Mouse (Mus musculus): ENCODE measurements around the gene H2al1k. TPM values are rescaled to one million over a fixed set of nuclear protein-coding genes. Genes with fewer than 3 reads are reported as not detected.
"Not testable (repeated sequence)": the region's sequence is repeated elsewhere in the genome, so short reads cannot be mapped to it uniquely, and the experiment has no call there.

The H2al1k gene
- not detected in 2 replicates for polyA plus RNA-seq (2012; rRNA removed)

DNA sequence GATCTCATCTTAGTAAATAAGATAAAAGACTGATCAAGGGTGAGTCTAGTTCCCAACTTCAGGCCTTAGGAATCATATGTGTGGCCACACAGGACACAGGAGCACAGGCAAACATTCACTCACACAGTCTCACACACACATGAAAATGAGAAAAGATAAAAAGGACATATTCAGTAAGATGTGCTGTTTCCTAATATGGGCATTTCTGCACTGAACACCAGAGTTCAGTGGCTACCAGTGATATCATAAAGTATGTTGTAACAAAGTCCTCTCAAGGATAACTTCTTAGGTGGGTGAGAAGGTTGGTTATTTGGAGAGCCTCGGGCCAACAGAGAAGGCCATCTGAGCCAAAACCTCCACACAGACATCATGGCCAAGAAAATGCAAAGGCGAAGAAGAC, at the start of gene H2al1k:
Gene H2al1k, plus strand, starts transcription at position 301 of the 400 bp plus-strand sequence.
- not testable (repeated sequence) for H3K27me3 ChIP-seq (ENCODE audit: control insufficient read depth, insufficient read depth, low read length); H3K4me1 ChIP-seq (ENCODE audit: control insufficient read depth, insufficient read depth, insufficient read length); H3K4me3 ChIP-seq (ENCODE audit: extremely low read depth, insufficient read depth, insufficient read length); DNase-seq (ENCODE audit: low read depth in 1 of 2, low spot score in 2 of 2); H3K36me3 ChIP-seq (ENCODE audit: control insufficient read depth, insufficient read depth, low read length); H3K27ac ChIP-seq (ENCODE audit: insufficient read depth, low read length)
- WGBS: no CpG with 5 or more reads among the region's 2 CpGs

DNA sequence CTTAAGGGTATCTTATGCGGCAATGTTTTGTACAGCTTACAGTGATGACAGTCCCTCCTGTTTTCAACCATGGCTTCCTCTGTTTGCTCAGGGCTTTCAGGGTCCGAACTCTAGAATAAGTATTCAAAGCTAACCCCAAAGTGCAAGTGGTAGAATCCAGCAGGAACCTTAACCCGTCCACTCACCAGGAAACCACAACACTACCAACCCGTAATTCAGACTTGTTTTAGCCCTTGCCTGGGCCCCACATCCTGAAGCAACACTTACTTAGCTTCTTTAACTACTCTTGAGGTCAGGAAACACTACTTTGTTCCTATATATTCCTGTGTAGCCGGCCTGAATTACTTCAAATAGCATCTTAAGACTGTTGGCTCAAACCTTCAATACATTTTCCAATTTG, 47.6 kb upstream of the H2al1k start:
- no peak for DNase-seq (ENCODE audit: low read depth in 1 of 2, low spot score in 2 of 2)
- H3K27me3 ChIP-seq (ENCODE audit: control insufficient read depth, insufficient read depth, low read length): no peaks in the 10 kb centered on the region
- WGBS: 52% methylated on average over 5 of the region's 5 CpGs
- no peaks in the 10 kb centered on the region for H3K36me3 ChIP-seq (ENCODE audit: control insufficient read depth, insufficient read depth, low read length)
- no peak overlapping the region for H3K27ac ChIP-seq (ENCODE audit: insufficient read depth, low read length)
- H3K4me3 ChIP-seq (ENCODE audit: extremely low read depth, insufficient read depth, insufficient read length): no peak overlapping the region
- TF ChIP-seq CTCF (IDR thresholded peaks at IDR 0.05; ENCODE audit: extremely low read depth, insufficient read depth, insufficient read length, insufficient replicate concordance) (no peak), POLR2A (IDR thresholded peaks at IDR 0.05; ENCODE audit: low read depth, low read length) (no peak)
- H3K4me1 ChIP-seq (ENCODE audit: control insufficient read depth, insufficient read depth, insufficient read length): no peaks in the 10 kb centered on the region

DNA sequence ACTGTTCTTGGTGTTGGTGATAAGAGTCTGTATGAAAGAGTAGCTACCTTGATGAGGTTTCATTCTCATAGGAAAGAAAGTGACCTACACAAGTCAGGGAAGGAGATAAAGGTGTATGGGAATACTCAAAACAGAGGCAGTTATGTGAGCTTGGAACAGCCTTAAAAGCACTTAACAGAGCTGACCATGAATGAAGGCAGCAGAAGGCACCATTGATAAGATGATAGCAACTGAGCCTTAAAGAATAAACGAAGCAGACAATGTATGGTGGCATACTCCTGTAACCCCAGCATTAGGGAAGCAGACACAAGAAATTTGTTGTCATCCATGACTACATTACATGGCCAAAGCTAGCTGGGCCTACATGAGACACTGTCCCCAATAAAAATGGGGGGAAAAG, 47.0 kb upstream of the H2al1k start:
- Histone ChIP-seq H3K27ac (ENCODE audit: insufficient read depth, low read length) (no peak overlapping the region), H3K36me3 (ENCODE audit: control insufficient read depth, insufficient read depth, low read length) (no peaks in the 10 kb centered on the region), H3K4me3 (ENCODE audit: extremely low read depth, insufficient read depth, insufficient read length) (no peak overlapping the region), H3K27me3 (ENCODE audit: control insufficient read depth, insufficient read depth, low read length) (no peaks in the 10 kb centered on the region), H3K4me1 (ENCODE audit: control insufficient read depth, insufficient read depth, insufficient read length) (no peaks in the 10 kb centered on the region)
- TF ChIP-seq CTCF (IDR thresholded peaks at IDR 0.05; ENCODE audit: extremely low read depth, insufficient read depth, insufficient read length, insufficient replicate concordance) (no peak), POLR2A (IDR thresholded peaks at IDR 0.05; ENCODE audit: low read depth, low read length) (no peak)
- 82% methylated on average over 1 of the region's 1 CpGs for WGBS
- no peak for DNase-seq (ENCODE audit: low read depth in 1 of 2, low spot score in 2 of 2)

DNA sequence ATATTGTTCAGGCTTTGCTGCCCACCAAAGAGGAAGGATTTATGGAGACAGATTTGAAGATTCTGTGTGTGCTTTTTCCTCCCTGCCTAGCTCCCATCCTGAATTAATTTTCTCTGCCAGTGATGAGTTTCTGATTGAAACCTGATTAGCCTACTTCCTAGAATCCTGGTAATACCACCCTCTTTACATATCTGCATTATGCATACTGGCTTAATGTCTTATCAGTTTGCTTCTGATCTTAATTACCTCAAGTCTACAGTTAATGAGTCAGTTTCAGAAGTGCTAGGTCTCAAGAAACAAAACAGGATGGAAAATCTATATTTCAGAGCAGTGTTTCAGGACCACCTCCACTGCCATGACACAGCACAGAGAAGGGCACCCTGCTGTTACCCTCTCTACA, 34.0 kb upstream of the H2al1k start:
- H3K4me1 ChIP-seq (ENCODE audit: control insufficient read depth, insufficient read depth, insufficient read length); H3K27ac ChIP-seq (ENCODE audit: insufficient read depth, low read length); H3K36me3 ChIP-seq (ENCODE audit: control insufficient read depth, insufficient read depth, low read length); H3K4me3 ChIP-seq (ENCODE audit: extremely low read depth, insufficient read depth, insufficient read length); H3K27me3 ChIP-seq (ENCODE audit: control insufficient read depth, insufficient read depth, low read length); DNase-seq (ENCODE audit: low read depth in 1 of 2, low spot score in 2 of 2): not testable (repeated sequence)

DNA sequence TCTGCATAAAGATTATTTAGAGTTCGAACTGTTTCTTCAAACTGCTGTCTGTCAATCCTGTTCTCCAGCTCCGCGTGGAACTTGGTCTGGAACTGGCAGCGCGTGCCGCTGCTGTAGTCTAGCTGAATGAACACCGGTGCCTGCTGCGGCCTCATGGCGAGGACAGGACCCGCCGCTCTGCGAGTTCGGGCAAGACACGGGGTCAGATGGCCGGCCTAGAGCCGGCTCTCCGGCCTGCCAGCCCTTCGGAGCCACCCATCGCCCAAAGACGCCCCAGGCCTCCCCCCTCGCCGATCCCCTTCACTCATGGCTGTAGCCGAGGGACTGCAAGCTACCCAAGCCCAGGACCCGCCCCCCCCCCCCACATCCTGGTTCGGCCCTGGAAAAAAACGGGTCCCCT, 22.5 kb upstream of the H2al1k start:
- not testable (repeated sequence) for DNase-seq (ENCODE audit: low read depth in 1 of 2, low spot score in 2 of 2); H3K4me1 ChIP-seq (ENCODE audit: control insufficient read depth, insufficient read depth, insufficient read length); H3K36me3 ChIP-seq (ENCODE audit: control insufficient read depth, insufficient read depth, low read length); H3K27ac ChIP-seq (ENCODE audit: insufficient read depth, low read length); H3K4me3 ChIP-seq (ENCODE audit: extremely low read depth, insufficient read depth, insufficient read length); H3K27me3 ChIP-seq (ENCODE audit: control insufficient read depth, insufficient read depth, low read length)
- 93% methylated on average over 26 of the region's 26 CpGs for WGBS

DNA sequence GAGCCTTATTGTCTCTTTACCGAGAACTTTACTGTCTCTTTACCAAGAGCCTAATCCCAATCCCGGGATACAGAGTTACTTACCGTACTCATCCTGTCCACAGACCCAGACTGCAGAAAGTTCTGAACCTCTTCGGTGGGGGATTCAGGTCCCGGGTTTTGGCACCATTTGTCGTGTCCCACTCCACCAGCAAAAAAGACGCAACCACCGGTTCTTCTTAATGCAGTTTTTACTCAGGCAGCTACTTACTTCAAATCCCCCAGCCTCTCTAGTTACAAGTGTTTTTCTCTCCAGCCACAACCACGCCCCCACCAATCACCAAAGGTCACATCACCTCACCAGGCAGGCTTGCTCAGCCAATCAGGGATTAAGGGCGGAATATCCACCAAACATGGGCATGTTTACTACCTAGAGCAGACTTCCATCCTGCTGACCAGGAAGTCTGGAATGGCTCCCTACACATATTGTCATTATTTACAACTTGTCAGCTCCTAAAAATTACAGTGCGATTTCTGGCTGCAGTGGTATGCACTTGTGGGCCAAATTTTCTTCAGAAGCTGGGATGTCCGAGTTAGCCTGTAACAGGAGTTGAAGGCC, 18.0 kb upstream of the H2al1k start:
- not testable (repeated sequence) for H3K36me3 ChIP-seq (ENCODE audit: control insufficient read depth, insufficient read depth, low read length); H3K4me1 ChIP-seq (ENCODE audit: control insufficient read depth, insufficient read depth, insufficient read length); H3K27ac ChIP-seq (ENCODE audit: insufficient read depth, low read length); DNase-seq (ENCODE audit: low read depth in 1 of 2, low spot score in 2 of 2); H3K4me3 ChIP-seq (ENCODE audit: extremely low read depth, insufficient read depth, insufficient read length); H3K27me3 ChIP-seq (ENCODE audit: control insufficient read depth, insufficient read depth, low read length)
- WGBS: 81% methylated on average over 12 of the region's 12 CpGs

DNA sequence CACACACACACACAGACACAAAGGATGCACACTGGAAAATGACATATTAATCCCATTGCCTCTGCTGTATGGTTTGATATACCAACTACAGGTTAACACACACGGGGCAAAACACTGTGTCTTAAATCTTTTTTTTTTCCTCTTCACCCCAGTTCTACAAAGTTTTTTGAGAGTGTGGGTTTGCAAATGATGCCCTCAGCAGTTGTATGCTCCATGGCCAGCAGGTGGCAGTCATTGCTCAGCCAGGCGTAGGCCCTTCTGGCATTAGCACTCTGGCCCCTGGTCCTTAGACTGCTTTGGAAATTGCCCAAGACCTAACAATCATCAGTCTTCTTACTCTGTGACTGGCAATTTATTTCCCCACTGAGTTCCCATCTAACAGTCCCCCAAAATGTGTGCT, 17.4 kb upstream of the H2al1k start:
- peak in 1 of 2 experiments; percentile 36 for DNase-seq (ENCODE audit: low read depth in 1 of 2, low spot score in 2 of 2)
- not testable (repeated sequence) for H3K4me3 ChIP-seq (ENCODE audit: extremely low read depth, insufficient read depth, insufficient read length)

DNA sequence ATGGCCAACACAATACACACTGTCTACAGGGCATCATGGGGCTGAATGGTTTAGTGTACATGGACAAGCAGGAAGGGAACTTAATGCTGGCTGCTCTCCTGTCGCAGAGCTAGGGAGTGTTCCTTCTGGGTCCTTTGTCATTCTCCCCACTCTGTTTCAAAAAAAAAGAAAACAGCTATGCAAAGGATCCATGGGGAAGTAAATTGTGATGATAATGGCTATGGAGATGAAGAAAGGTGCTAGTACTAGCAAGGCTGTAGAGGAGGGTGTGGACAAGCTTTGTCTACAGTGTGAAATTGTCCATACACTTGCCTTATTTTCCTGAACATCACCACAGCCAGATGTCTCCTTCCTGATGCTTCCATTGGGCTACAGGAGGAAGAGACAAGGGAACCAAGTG, 15.4 kb upstream of the H2al1k start:
- H3K27ac ChIP-seq (ENCODE audit: insufficient read depth, low read length); DNase-seq (ENCODE audit: low read depth in 1 of 2, low spot score in 2 of 2); H3K27me3 ChIP-seq (ENCODE audit: control insufficient read depth, insufficient read depth, low read length); H3K4me1 ChIP-seq (ENCODE audit: control insufficient read depth, insufficient read depth, insufficient read length); H3K4me3 ChIP-seq (ENCODE audit: extremely low read depth, insufficient read depth, insufficient read length); H3K36me3 ChIP-seq (ENCODE audit: control insufficient read depth, insufficient read depth, low read length): not testable (repeated sequence)
- WGBS: 62% methylated on average over 1 of the region's 1 CpGs

More for the DNA sequence above, 17.4 kb upstream of the H2al1k start:
- H3K4me1 ChIP-seq (ENCODE audit: control insufficient read depth, insufficient read depth, insufficient read length); H3K27ac ChIP-seq (ENCODE audit: insufficient read depth, low read length); H3K36me3 ChIP-seq (ENCODE audit: control insufficient read depth, insufficient read depth, low read length); H3K27me3 ChIP-seq (ENCODE audit: control insufficient read depth, insufficient read depth, low read length): not testable (repeated sequence)
- 39% methylated on average over 2 of the region's 2 CpGs for WGBS

DNA sequence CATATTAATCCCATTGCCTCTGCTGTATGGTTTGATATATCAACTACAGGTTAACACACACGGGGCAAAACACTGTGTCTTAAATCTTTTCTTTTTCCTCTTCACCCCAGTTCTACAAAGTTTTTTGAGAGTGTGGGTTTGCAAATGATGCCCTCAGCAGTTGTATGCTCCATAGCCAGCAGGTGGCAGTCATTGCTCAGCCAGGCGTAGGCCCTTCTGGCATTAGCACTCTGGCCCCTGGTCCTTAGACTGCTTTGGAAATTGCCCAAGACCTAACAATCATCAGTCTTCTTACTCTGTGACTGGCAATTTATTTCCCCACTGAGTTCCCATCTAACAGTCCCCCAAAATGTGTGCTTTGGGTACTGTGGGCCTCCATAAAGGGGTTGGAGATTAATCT, 23.6 kb downstream of the H2al1k start:
- H3K27ac ChIP-seq (ENCODE audit: insufficient read depth, low read length); H3K36me3 ChIP-seq (ENCODE audit: control insufficient read depth, insufficient read depth, low read length); H3K27me3 ChIP-seq (ENCODE audit: control insufficient read depth, insufficient read depth, low read length); H3K4me1 ChIP-seq (ENCODE audit: control insufficient read depth, insufficient read depth, insufficient read length); H3K4me3 ChIP-seq (ENCODE audit: extremely low read depth, insufficient read depth, insufficient read length): not testable (repeated sequence)
- 38% methylated on average over 2 of the region's 2 CpGs for WGBS
- DNase-seq (ENCODE audit: low read depth in 1 of 2, low spot score in 2 of 2): peak in 1 of 2 experiments; percentile 38

DNA sequence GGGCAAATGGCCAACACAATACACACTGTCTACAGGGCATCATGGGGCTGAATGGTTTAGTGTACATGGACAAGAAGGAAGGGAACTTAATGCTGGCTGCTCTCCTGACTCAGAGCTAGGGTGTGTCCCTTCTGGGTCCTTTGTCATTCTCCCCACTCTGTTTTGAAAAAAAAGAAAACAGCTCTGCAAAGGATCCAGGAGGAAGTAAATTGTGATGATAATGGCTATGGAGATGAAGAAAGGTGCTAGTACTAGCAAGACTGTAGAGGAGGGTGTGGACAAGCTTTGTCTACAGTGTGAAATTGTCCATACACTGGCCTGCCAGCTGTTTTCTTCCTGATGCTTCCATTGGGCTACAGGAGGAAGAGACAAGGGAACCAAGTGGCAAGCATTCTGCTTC, 25.5 kb downstream of the H2al1k start:
- not testable (repeated sequence) for H3K27ac ChIP-seq (ENCODE audit: insufficient read depth, low read length); DNase-seq (ENCODE audit: low read depth in 1 of 2, low spot score in 2 of 2); H3K36me3 ChIP-seq (ENCODE audit: control insufficient read depth, insufficient read depth, low read length)

More for the DNA sequence above, 25.5 kb downstream of the H2al1k start:
- H3K27me3 ChIP-seq (ENCODE audit: control insufficient read depth, insufficient read depth, low read length); H3K4me3 ChIP-seq (ENCODE audit: extremely low read depth, insufficient read depth, insufficient read length); H3K4me1 ChIP-seq (ENCODE audit: control insufficient read depth, insufficient read depth, insufficient read length): not testable (repeated sequence)
